Mouse (Mus musculus): Measurements from ENCODE around the gene Calm4. TPM values are rescaled to one million over a fixed set of nuclear protein-coding genes. Genes with fewer than 3 reads are reported as not detected.
"Not testable (repeated sequence)": the region's sequence is repeated elsewhere in the genome, so short reads cannot be mapped to it uniquely, and the experiment has no call there.

Gene Calm4
- polyA plus RNA-seq, 1 experiment from 2014 or later, result 596 TPM

GRCm38 (mm10) chr13:3822105-3822504 is 15.5 kb upstream of the Calm4 start:
- ATAC-seq (ENCODE audit: insufficient number of reproducible peaks, low FRiP score, low TSS enrichment, low read depth), result no peak
- no peaks in the 10 kb centered on the region for H3K9me3 ChIP-seq
- no peak overlapping the region for H3K4me3 ChIP-seq
- no peak overlapping the region for H3K27ac ChIP-seq
- 56% methylated on average over 4 of the region's 4 CpGs for WGBS
- H3K4me1 ChIP-seq, result no peaks in the 10 kb centered on the region
- H3K27me3 ChIP-seq, result no peaks in the 10 kb centered on the region
- H3K36me3 ChIP-seq, result no peaks in the 10 kb centered on the region
- no peak overlapping the region for H3K4me2 ChIP-seq
- no peak overlapping the region for H3K9ac ChIP-seq

GRCm38 (mm10) chr13:3825726-3826125 is 11.8 kb upstream of the Calm4 start:
- H3K9me3 ChIP-seq, result no peaks in the 10 kb centered on the region
- ATAC-seq (ENCODE audit: insufficient number of reproducible peaks, low FRiP score, low TSS enrichment, low read depth), result no peak

GRCm38 (mm10) chr13:3831546-3831945 is 6.0 kb upstream of the Calm4 start:
- no peak overlapping the region for H3K4me2 ChIP-seq
- peak overlapping the region; percentile 43 for H3K27ac ChIP-seq
- no peak overlapping the region for H3K9ac ChIP-seq
- H3K27me3 ChIP-seq, result no peaks in the 10 kb centered on the region
- H3K36me3 ChIP-seq, result no peaks in the 10 kb centered on the region
- no peak overlapping the region for H3K4me3 ChIP-seq
- H3K4me1 ChIP-seq, result no peaks in the 10 kb centered on the region
- H3K9me3 ChIP-seq, result no peaks in the 10 kb centered on the region
- 71% methylated on average over 5 of the region's 5 CpGs for WGBS
- no peak for ATAC-seq (ENCODE audit: insufficient number of reproducible peaks, low FRiP score, low TSS enrichment, low read depth)

More at GRCm38 (mm10) chr13:3825726-3826125, 11.8 kb upstream of the Calm4 start:
- H3K27me3 ChIP-seq, result no peaks in the 10 kb centered on the region
- H3K9ac ChIP-seq, result no peak overlapping the region
- no peaks in the 10 kb centered on the region for H3K4me1 ChIP-seq
- no peak overlapping the region for H3K27ac ChIP-seq
- H3K4me3 ChIP-seq, result no peak overlapping the region
- no peaks in the 10 kb centered on the region for H3K36me3 ChIP-seq
- H3K4me2 ChIP-seq, result no peak overlapping the region

- H3K4me1 ChIP-seq, result no peaks in the 10 kb centered on the region
- no peak overlapping the region for H3K4me2 ChIP-seq
- H3K36me3 ChIP-seq, result no peaks in the 10 kb centered on the region
- H3K9ac ChIP-seq, result no peak overlapping the region
- ATAC-seq (ENCODE audit: insufficient number of reproducible peaks, low FRiP score, low TSS enrichment, low read depth), result no peak
- WGBS, result 48% methylated on average over 1 of the region's 1 CpGs
- no peaks in the 10 kb centered on the region for H3K9me3 ChIP-seq
- H3K27me3 ChIP-seq, result no peaks in the 10 kb centered on the region
- no peak overlapping the region for H3K4me3 ChIP-seq
- H3K27ac ChIP-seq, result peak overlapping the region; percentile 54
Observed at GRCm38 (mm10) chr13:3831994-3832393, 5.6 kb upstream of the Calm4 start.

- no peaks in the 10 kb centered on the region for H3K36me3 ChIP-seq
- no peak overlapping the region for H3K9ac ChIP-seq
- peak overlapping the region; percentile 54 for H3K27ac ChIP-seq
- no peaks in the 10 kb centered on the region for H3K4me1 ChIP-seq
- H3K27me3 ChIP-seq, result no peaks in the 10 kb centered on the region
- H3K4me3 ChIP-seq, result no peak overlapping the region
- no peak overlapping the region for H3K4me2 ChIP-seq
- 41% methylated on average over 2 of the region's 2 CpGs for WGBS
- H3K9me3 ChIP-seq, result no peaks in the 10 kb centered on the region
- ATAC-seq (ENCODE audit: insufficient number of reproducible peaks, low FRiP score, low TSS enrichment, low read depth), result no peak
Observed at GRCm38 (mm10) chr13:3832450-3832849, 5.1 kb upstream of the Calm4 start.

- H3K27me3 ChIP-seq; H3K9ac ChIP-seq; H3K4me3 ChIP-seq; H3K4me2 ChIP-seq; ATAC-seq (ENCODE audit: insufficient number of reproducible peaks, low FRiP score, low TSS enrichment, low read depth); H3K36me3 ChIP-seq; H3K9me3 ChIP-seq; H3K27ac ChIP-seq; H3K4me1 ChIP-seq: not testable (repeated sequence)
Observed at GRCm38 (mm10) chr13:3833644-3834043, 3.9 kb upstream of the Calm4 start.

GRCm38 (mm10) chr13:3840662-3841061 is 3.1 kb downstream of the Calm4 start:
- not testable (repeated sequence) for H3K9ac ChIP-seq; ATAC-seq (ENCODE audit: insufficient number of reproducible peaks, low FRiP score, low TSS enrichment, low read depth); H3K27ac ChIP-seq

GRCm38 (mm10) chr13:3850330-3850729 is 12.8 kb downstream of the Calm4 start:
- no peaks in the 10 kb centered on the region for H3K4me1 ChIP-seq
- ATAC-seq (ENCODE audit: insufficient number of reproducible peaks, low FRiP score, low TSS enrichment, low read depth), result no peak
- H3K9ac ChIP-seq, result no peak overlapping the region
- no peak overlapping the region for H3K4me2 ChIP-seq
- no peaks in the 10 kb centered on the region for H3K9me3 ChIP-seq
- no peaks in the 10 kb centered on the region for H3K36me3 ChIP-seq
- no peak overlapping the region for H3K27ac ChIP-seq
- no peaks in the 10 kb centered on the region for H3K27me3 ChIP-seq
- 45% methylated on average over 1 of the region's 1 CpGs for WGBS
- H3K4me3 ChIP-seq, result no peak overlapping the region

More at GRCm38 (mm10) chr13:3840662-3841061, 3.1 kb downstream of the Calm4 start:
- H3K27me3 ChIP-seq, H3K4me1 ChIP-seq, H3K4me2 ChIP-seq, H3K36me3 ChIP-seq, H3K4me3 ChIP-seq, H3K9me3 ChIP-seq: not testable (repeated sequence)

GRCm38 (mm10) chr13:3853648-3854333 is 16.2 kb downstream of the Calm4 start, which contains the start of gene Calm5:
Gene Calm5, plus strand, starts transcription at chr13:3854173.
- H3K9ac ChIP-seq; H3K36me3 ChIP-seq; ATAC-seq (ENCODE audit: insufficient number of reproducible peaks, low FRiP score, low TSS enrichment, low read depth); H3K27me3 ChIP-seq; H3K4me2 ChIP-seq; H3K27ac ChIP-seq; H3K4me1 ChIP-seq; H3K4me3 ChIP-seq; H3K9me3 ChIP-seq: not testable (repeated sequence)
- 85% methylated on average over 3 of the region's 3 CpGs for WGBS

- no peaks in the 10 kb centered on the region for H3K27me3 ChIP-seq
- ATAC-seq (ENCODE audit: insufficient number of reproducible peaks, low FRiP score, low TSS enrichment, low read depth), result no peak
- no peak overlapping the region for H3K9ac ChIP-seq
- no peak overlapping the region for H3K4me3 ChIP-seq
- 85% methylated on average over 2 of the region's 2 CpGs for WGBS
- H3K36me3 ChIP-seq, result no peaks in the 10 kb centered on the region
- no peak overlapping the region for H3K27ac ChIP-seq
- no peaks in the 10 kb centered on the region for H3K9me3 ChIP-seq
- H3K4me2 ChIP-seq, result no peak overlapping the region
- peaks cover 3% of the 10 kb centered on the region; the same call in 1 of the 2 replicates for H3K4me1 ChIP-seq
Observed at GRCm38 (mm10) chr13:3854856-3855255, 17.3 kb downstream of the Calm4 start.

- WGBS, result 88% methylated on average over 1 of the region's 1 CpGs
- ATAC-seq (ENCODE audit: insufficient number of reproducible peaks, low FRiP score, low TSS enrichment, low read depth), result no peak
Observed at GRCm38 (mm10) chr13:3856252-3856651, 18.7 kb downstream of the Calm4 start.

GRCm38 (mm10) chr13:3861251-3861650 is 23.7 kb downstream of the Calm4 start:
- peaks cover 3% of the 10 kb centered on the region; the same call in 1 of the 2 replicates for H3K4me1 ChIP-seq
- no peak overlapping the region for H3K9ac ChIP-seq
- no peaks in the 10 kb centered on the region for H3K36me3 ChIP-seq
- no peak for ATAC-seq (ENCODE audit: insufficient number of reproducible peaks, low FRiP score, low TSS enrichment, low read depth)
- H3K9me3 ChIP-seq, result no peaks in the 10 kb centered on the region
- H3K4me2 ChIP-seq, result no peak overlapping the region
- H3K4me3 ChIP-seq, result no peak overlapping the region
- no peaks in the 10 kb centered on the region for H3K27me3 ChIP-seq
- 91% methylated on average over 8 of the region's 8 CpGs for WGBS
- H3K27ac ChIP-seq, result no peak overlapping the region

More at GRCm38 (mm10) chr13:3856252-3856651, 18.7 kb downstream of the Calm4 start:
- Histone ChIP-seq H3K4me2 (no peak overlapping the region), H3K9me3 (no peaks in the 10 kb centered on the region), H3K36me3 (no peaks in the 10 kb centered on the region), H3K4me3 (no peak overlapping the region), H3K27me3 (no peaks in the 10 kb centered on the region), H3K9ac (no peak overlapping the region), H3K27ac (no peak overlapping the region), H3K4me1 (peaks cover 3% of the 10 kb centered on the region; the same call in 1 of the 2 replicates)

GRCm38 (mm10) chr13:3862325-3862724 is 24.8 kb downstream of the Calm4 start:
- Histone ChIP-seq H3K9ac (no peak overlapping the region), H3K9me3 (no peaks in the 10 kb centered on the region), H3K4me3 (no peak overlapping the region), H3K36me3 (no peaks in the 10 kb centered on the region), H3K27me3 (no peaks in the 10 kb centered on the region), H3K4me2 (no peak overlapping the region), H3K4me1 (no peaks in the 10 kb centered on the region), H3K27ac (no peak overlapping the region)
- WGBS, result 75% methylated on average over 3 of the region's 3 CpGs
- ATAC-seq (ENCODE audit: insufficient number of reproducible peaks, low FRiP score, low TSS enrichment, low read depth), result no peak
